Mouse (Mus musculus) thymus, adult 2 months (tissue): Measurements from ENCODE around the gene Kcnd2.

Experiments
- CTCF ChIP-seq: fragments of 200-500 bp; IDR thresholded peaks from 2 replicates; pipeline ENCODE4 v1.5.1; 2012; ENCODE audit warnings: mild to moderate bottlenecking, control low read depth, low read length, moderate library complexity, borderline replicate concordance; ENCODE audit not compliant: control insufficient read depth, poor library complexity, insufficient read depth; ENCODE audit errors: extremely low read depth
- POLR2A ChIP-seq: fragments of 200-500 bp; IDR thresholded peaks from 2 replicates; pipeline ENCODE4 v1.6.1; 2012; ENCODE audit warnings: mild to moderate bottlenecking, low read length, control low read depth, moderate library complexity; ENCODE audit not compliant: control insufficient read depth, poor library complexity, insufficient read depth; ENCODE audit errors: extremely low read depth

DNA sequence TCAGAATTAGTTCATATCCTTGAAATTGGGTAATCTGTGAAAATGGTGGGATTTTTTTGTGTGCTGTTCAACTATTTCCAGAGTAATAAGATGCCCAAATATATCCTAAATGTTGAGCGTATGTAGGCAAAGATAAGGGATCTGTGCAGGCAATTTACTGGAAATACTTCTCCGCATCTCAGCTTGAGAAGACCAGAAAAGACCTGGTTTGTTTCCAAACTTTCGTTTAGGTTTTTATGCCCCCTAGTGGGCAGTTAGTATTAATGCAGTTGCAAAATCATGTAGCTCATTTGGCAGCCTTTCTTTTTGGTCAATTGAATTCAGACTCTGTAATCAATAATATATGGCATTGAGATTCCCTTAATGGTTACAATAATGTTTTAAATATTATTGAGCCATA is 493.9 kb downstream of the Kcnd2 start:
- TF ChIP-seq POLR2A = no peak
- TF ChIP-seq CTCF = no peak
